Mouse (Mus musculus): Measurements from ENCODE around the gene Rpl39. TPM values are rescaled to one million over a fixed set of nuclear protein-coding genes. Genes with fewer than 3 reads are reported as not detected.
A peak's percentile ranks its signal among the peaks of the same experiment; 100 is the strongest.

Rpl39 gene
- polyA plus RNA-seq (2021): 1,195 TPM

- ATAC-seq (peak; percentile 94), DNase-seq (ENCODE audit: low read depth, low spot score) (peak; percentile 41)
- in situ Hi-C loops (cut with MboI; ENCODE audit: low pct_unique_long_range_greater_than_20kb): no loop called here
- peaks cover 9% of the 10 kb centered on the region for H3K27me3 ChIP-seq
- POLR2A ChIA-PET: interaction anchor here (0.9 kb wide), 1 partner anchor 286 kb away, joined by 4 read pairs; no protein-coding TSS in a partner anchor
- TF ChIP-seq CTCF (IDR thresholded peaks at IDR 0.05): no peak
- CTCF ChIA-PET: interaction anchor here (1.2 kb wide), 1 partner anchor 9 kb away, joined by 3 read pairs; no protein-coding TSS in a partner anchor
Observed at GRCm38 (mm10) chrX:37084927-37085660, at the start of gene Rpl39. TSS of gene Rpl39 (minus strand) at chrX:37085402.

GRCm38 (mm10) chrX:37126671-37127358 is 41.6 kb upstream of the Rpl39 start, which contains the start of gene Nkap:
TSS of gene Nkap (plus strand) at chrX:37126795.
- TF ChIP-seq CTCF (IDR thresholded peaks at IDR 0.05): no peak
- H3K27me3 ChIP-seq: peaks cover 5% of the 10 kb centered on the region
- ChIA-PET POLR2A (interaction anchor here (0.6 kb wide), 1 partner anchor 821 kb away, joined by 3 read pairs; no protein-coding TSS in a partner anchor), CTCF (no interaction called here)
- in situ Hi-C loops (cut with MboI; ENCODE audit: low pct_unique_long_range_greater_than_20kb): no loop called here
- DNase-seq (ENCODE audit: low read depth, low spot score) (peak; percentile 34), ATAC-seq (peak; percentile 51)

GRCm38 (mm10) chrX:37125511-37125910 is 40.3 kb upstream of the Rpl39 start:
- no peak for DNase-seq (ENCODE audit: low read depth, low spot score)
- no peak for ATAC-seq
- in situ Hi-C loops (cut with MboI; ENCODE audit: low pct_unique_long_range_greater_than_20kb): no loop called here
- no peak for TF ChIP-seq CTCF (IDR thresholded peaks at IDR 0.05)
- CTCF ChIA-PET: no interaction called here
- POLR2A ChIA-PET: no interaction called here
- peaks cover 5% of the 10 kb centered on the region for H3K27me3 ChIP-seq

DNA sequence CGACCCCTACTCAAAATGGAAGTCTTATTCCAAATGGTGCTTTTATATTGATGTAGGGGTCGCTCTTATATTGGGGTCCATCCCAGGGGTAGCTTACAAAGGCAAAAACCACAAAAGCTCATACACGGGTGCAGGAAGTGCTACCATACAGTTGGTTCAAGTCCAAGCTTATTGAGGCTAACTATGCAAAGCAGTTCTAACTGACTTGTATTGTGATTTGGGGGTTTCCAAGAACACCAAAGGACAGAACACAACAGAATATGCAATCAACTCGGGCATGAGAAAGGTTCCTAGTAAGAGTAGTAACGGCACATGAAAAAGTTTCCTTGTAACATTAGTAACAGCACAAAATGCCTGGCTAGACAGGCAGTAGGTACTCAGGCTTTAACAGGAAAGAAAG is 35.0 kb upstream of the Rpl39 start:
- ATAC-seq: no peak
- TF ChIP-seq CTCF (IDR thresholded peaks at IDR 0.05): no peak

DNA sequence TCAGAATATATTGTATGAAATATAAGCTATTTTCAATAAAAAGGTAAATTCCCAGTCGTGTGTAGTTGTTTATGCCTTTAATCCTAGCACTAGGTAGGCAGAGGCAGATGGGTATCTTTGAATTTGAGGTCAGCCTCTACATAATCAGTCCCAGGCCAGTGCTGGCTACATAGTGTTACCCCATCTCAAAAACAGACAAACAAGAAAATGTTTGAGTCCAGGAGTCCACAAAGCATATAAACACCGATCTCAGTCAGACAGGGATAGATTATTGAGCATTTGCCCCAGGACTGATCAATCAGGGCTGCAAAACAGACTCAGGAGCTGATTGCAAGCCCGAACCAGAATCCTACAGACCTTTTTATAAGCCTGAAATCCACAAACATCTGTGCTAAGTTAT is 34.4 kb upstream of the Rpl39 start:
- no peak for TF ChIP-seq CTCF (IDR thresholded peaks at IDR 0.05)
- peaks cover 11% of the 10 kb centered on the region for H3K27me3 ChIP-seq
- ATAC-seq (no peak), DNase-seq (ENCODE audit: low read depth, low spot score) (no peak)
- in situ Hi-C loops (cut with MboI; ENCODE audit: low pct_unique_long_range_greater_than_20kb): no loop called here
- POLR2A ChIA-PET: interaction anchor here (0.6 kb wide), 1 partner anchor 445 kb away, joined by 3 read pairs; no protein-coding TSS in a partner anchor
- CTCF ChIA-PET: no interaction called here

More for the DNA sequence above, 35.0 kb upstream of the Rpl39 start:
- DNase-seq (ENCODE audit: low read depth, low spot score): no peak
- H3K27me3 ChIP-seq: peaks cover 11% of the 10 kb centered on the region
- ChIA-PET POLR2A (no interaction called here), CTCF (no interaction called here)
- in situ Hi-C loops (cut with MboI; ENCODE audit: low pct_unique_long_range_greater_than_20kb): no loop called here

- ChIA-PET CTCF (no interaction called here), POLR2A (no interaction called here)
- TF ChIP-seq CTCF (IDR thresholded peaks at IDR 0.05): no peak
- in situ Hi-C loops (cut with MboI; ENCODE audit: low pct_unique_long_range_greater_than_20kb): no loop called here
- DNase-seq (ENCODE audit: low read depth, low spot score): no peak
- H3K27me3 ChIP-seq: peaks cover 14% of the 10 kb centered on the region
- no peak for ATAC-seq
Observed at GRCm38 (mm10) chrX:37117085-37117484, 31.9 kb upstream of the Rpl39 start.

DNA sequence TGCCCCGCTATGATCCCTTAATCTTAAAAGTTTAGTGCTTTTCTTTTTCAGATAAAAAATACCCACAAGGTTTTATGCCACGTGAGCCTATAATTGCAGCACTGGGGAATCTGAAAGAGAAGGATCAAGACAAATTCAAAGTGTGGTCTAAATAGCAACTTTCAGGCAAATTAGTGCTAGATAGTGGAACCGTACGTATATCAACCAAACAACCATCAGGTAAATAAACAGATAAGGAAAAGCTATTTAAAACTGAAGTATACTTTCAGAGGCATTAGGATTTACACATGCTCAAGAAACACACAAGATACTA is 25.6 kb upstream of the Rpl39 start:
- in situ Hi-C loops (cut with MboI; ENCODE audit: low pct_unique_long_range_greater_than_20kb): no loop called here
- ChIA-PET CTCF (interaction anchor here (0.9 kb wide), 1 partner anchor 11 kb away, joined by 4 read pairs; no protein-coding TSS in a partner anchor), POLR2A (no interaction called here)
- peaks cover 12% of the 10 kb centered on the region for H3K27me3 ChIP-seq
- no peak for ATAC-seq
- DNase-seq (ENCODE audit: low read depth, low spot score): no peak
- TF ChIP-seq CTCF (IDR thresholded peaks at IDR 0.05): no peak

DNA sequence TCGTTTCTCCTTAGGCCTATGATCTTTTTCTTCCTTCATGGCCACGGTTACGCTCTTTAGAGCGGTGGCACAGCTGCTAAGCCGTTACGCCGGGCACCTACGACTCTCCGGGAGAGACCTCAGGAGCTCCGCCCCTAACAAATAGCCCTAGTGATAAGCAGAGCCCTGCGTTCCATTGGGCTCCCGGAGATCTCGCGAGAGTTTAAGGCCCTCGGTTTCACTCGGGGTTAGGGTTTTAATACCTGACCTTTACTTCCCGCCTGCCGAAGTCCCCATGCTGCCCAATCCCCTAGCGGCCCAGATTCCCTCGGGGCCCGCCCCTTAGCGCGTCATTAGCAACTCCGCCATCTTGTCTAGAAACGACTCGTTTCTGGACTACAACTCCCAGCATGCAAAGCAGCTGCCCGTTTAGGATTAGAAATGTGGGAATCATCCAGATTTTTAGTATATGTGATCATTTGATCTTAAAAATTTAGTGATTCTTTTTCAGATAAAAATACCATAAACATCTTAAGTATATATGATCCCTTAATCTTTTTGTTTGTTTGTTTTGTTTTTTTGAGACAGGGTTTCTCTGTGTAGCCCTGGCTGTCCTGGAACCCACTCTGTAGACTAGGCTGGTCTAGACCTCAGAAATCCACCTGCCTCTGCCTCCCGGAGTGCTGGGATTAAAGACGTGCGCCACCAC is 25.1 kb upstream of the Rpl39 start, which contains the start of gene Upf3b:
Gene Upf3b, minus strand, starts transcription at position 130 of the 688 bp plus-strand sequence.
- CTCF ChIA-PET: interaction anchor here (0.9 kb wide), 1 partner anchor 11 kb away, joined by 4 read pairs; no protein-coding TSS in a partner anchor
- peak; percentile 72 for DNase-seq (ENCODE audit: low read depth, low spot score)
- in situ Hi-C loops (cut with MboI; ENCODE audit: low pct_unique_long_range_greater_than_20kb): no loop called here
- peak; percentile 96 for ATAC-seq
- no peak for TF ChIP-seq CTCF (IDR thresholded peaks at IDR 0.05)
- POLR2A ChIA-PET: no interaction called here
- H3K27me3 ChIP-seq: peaks cover 12% of the 10 kb centered on the region

DNA sequence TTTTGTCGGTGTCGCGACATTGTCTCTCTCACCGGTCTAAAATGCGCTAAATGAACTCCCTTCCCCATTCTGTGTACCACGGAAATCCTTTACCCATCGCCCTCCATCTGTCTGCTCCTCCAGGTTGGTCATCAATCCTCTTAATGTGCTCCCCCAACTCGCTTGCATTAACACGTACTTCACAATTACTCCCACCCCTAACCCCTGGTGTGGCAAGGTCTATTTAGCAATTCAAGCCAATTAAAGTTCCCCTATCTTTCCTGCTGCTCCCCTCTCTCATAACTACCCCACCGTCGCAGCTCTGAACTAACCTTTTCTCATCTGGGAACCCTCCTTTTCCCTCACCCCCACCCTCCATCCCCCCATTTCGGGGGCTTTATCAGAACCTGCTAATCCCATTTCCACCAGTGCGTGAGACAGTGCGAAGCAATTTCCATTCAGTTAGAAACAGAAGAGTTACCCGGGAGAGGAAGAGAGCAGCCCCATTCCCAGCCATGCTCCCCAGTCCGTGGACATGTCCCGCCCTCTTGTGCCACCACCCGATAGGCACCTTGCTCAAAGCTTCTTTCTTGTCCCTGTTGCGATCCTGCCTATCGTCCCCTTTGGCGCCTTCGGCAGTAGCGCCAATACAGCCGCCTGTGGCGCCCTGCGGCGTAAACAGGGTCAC is 24.5 kb upstream of the Rpl39 start:
- DNase-seq (ENCODE audit: low read depth, low spot score) (no peak), ATAC-seq (peak; percentile 82)
- CTCF ChIA-PET: interaction anchor here (0.9 kb wide), 1 partner anchor 10 kb away, joined by 4 read pairs; no protein-coding TSS in a partner anchor
- peaks cover 12% of the 10 kb centered on the region for H3K27me3 ChIP-seq
- in situ Hi-C loops (cut with MboI; ENCODE audit: low pct_unique_long_range_greater_than_20kb): no loop called here
- no peak for TF ChIP-seq CTCF (IDR thresholded peaks at IDR 0.05)
- POLR2A ChIA-PET: interaction anchor here (0.7 to 1.0 kb wide), 2 partner anchors 11 to 245 kb away, joined by 3 read pairs; no protein-coding TSS in a partner anchor

- DNase-seq (ENCODE audit: low read depth, low spot score) (no peak), ATAC-seq (no peak)
- TF ChIP-seq CTCF (IDR thresholded peaks at IDR 0.05): peak; percentile 56
- ChIA-PET POLR2A (no interaction called here), CTCF (no interaction called here)
- peaks cover 18% of the 10 kb centered on the region for H3K27me3 ChIP-seq
- in situ Hi-C loops (cut with MboI; ENCODE audit: low pct_unique_long_range_greater_than_20kb): no loop called here
Observed at GRCm38 (mm10) chrX:37103826-37104225, 18.6 kb upstream of the Rpl39 start.

Data from Patski (cell line).